8 mouse cellular contexts compared by ENCODE assay signal in genomic region chr14:50930754-50931492, GRCm38 (mm10). TPM values are rescaled to one million over a fixed set of nuclear protein-coding genes. Genes with fewer than 3 reads are reported as not detected.
DNase-seq lines count a peak whose midpoint lies in the region; ATAC-seq lines count a peak whose summit lies in the region.

TSS of gene Pip4p1 (minus strand) at chr14:50930856.
TSS of gene Pnp (plus strand) at chr14:50931082.

- peak within 1 kb of the TSS; percentile 74 for H3K4me2 ChIP-seq in intestine, embryonic 14.5 days (ENCODE audit: low read length)

- peak within 1 kb of the TSS; percentile 97 for H3K9ac ChIP-seq in intestine, embryonic 14.5 days (ENCODE audit: low read length)

- H3K36me3 ChIP-seq in intestine, embryonic 14.5 days (ENCODE audit: control insufficient read depth, insufficient read depth, low read length), result peaks cover 37% of the 10 kb centered on the region

- H3K4me3 ChIP-seq in intestine, embryonic 14.5 days (ENCODE audit: low read depth, low read length), result peak within 1 kb of the TSS; percentile 87

- DNase-seq in adrenal gland, adult 18-20 months (ENCODE audit: low spot score in 2 of 2), result peak; percentile 98
- peak; percentile 100 for DNase-seq in embryo, embryonic 11 days
- DNase-seq in gastrocnemius, postnatal 25 days, result peak; percentile 99
- peak; percentile 99 for DNase-seq in intestine, embryonic 14.5 days (ENCODE audit: low spot score)
- peak; percentile 98 to 100 for DNase-seq in left cerebral cortex, postnatal 14 days (ENCODE audit: low spot score in 2 of 2)
- DNase-seq in mesoderm, embryonic 11.5 days (ENCODE audit: low read depth, low spot score), result peak; percentile 100
- peak; percentile 99 to 100 for DNase-seq in right cerebral cortex, postnatal 36 days (ENCODE audit: low spot score in 2 of 2)
- peak; percentile 98 for DNase-seq in yolk sac, embryonic 10.5 days (ENCODE audit: low spot score)

- no peaks in the 10 kb centered on the region for H3K9me3 ChIP-seq in intestine, embryonic 14.5 days (ENCODE audit: control insufficient read depth, low read length)

- under 1% methylated on average over 64 of the region's 68 CpGs for WGBS in intestine, embryonic 14.5 days

- peak within 1 kb of the TSS; percentile 90 for H3K27ac ChIP-seq in intestine, embryonic 14.5 days (ENCODE audit: low read depth)

- H3K4me1 ChIP-seq in intestine, embryonic 14.5 days (replicated peaks; ENCODE audit: control insufficient read depth, insufficient read depth, low read length), result peaks cover 10% of the 10 kb centered on the region

- peak; percentile 99 for ATAC-seq in intestine, embryonic 14.5 days (replicated peaks; ENCODE audit: low FRiP score, low TSS enrichment, low read depth)

- intact Hi-C loops in left cerebral cortex, postnatal 14 days (cut with DNase I), result loop anchor here (2.0 kb wide), 1 partner anchor 134 kb away; no protein-coding TSS in a partner anchor

- H3K27me3 ChIP-seq in intestine, embryonic 14.5 days (replicated peaks; ENCODE audit: control insufficient read depth, insufficient read depth, low read length), result no peaks in the 10 kb centered on the region

RNA-seq across cellular contexts. Expression of gene Pip4p1, which starts in this region (rescaled TPM):
- 10 to 100 TPM; 54.8 to 63.0 TPM for total RNA-seq in adrenal gland, adult 18-20 months (2021)
- 10 to 100 TPM; 12.9 to 14.6 TPM for total RNA-seq in gastrocnemius, postnatal 25 days (2021)
- polyA plus RNA-seq in intestine, embryonic 14.5 days (2014; fragmentation: Nextera tagmentation; extraction: Ambion mirVana), result 55.8 and 56.9 TPM in 2 replicates
- total RNA-seq in left cerebral cortex, postnatal 14 days (2021), result 10 to 100 TPM; 87.3 to 98.4 TPM

RNA-seq across cellular contexts. Expression of gene Pnp, which starts in this region (rescaled TPM):
- total RNA-seq in adrenal gland, adult 18-20 months (2021), result 10 to 100 TPM; 35.0 to 40.3 TPM
- 1 to 10 TPM; 4.4 to 8.7 TPM for total RNA-seq in gastrocnemius, postnatal 25 days (2021)
- 75.2 TPM in 2 replicates for polyA plus RNA-seq in intestine, embryonic 14.5 days (2014; fragmentation: Nextera tagmentation; extraction: Ambion mirVana)
- total RNA-seq in left cerebral cortex, postnatal 14 days (2021), result 10 to 100 TPM; 13.7 to 15.2 TPM

Comparison
In these comparisons a context has a peak if more than half of its experiments do, and no peak if none do; other contexts are left out.
1. Peak in every context shown above with its lines: DNase-seq, ATAC-seq, H3K4me3 ChIP-seq and H3K27ac ChIP-seq.